Mouse (Mus musculus): Measurements from ENCODE around the gene Cacna1s. TPM values are rescaled to one million over a fixed set of nuclear protein-coding genes. Genes with fewer than 3 reads are reported as not detected.

Gene Cacna1s
- polyA plus RNA-seq, 1 experiment from 2014 or later = 0.19 TPM

GRCm38 (mm10) chr1:136117069-136117468 lies 64.5 kb downstream of the Cacna1s start:
- H3K4me3 ChIP-seq = no peak overlapping the region
- H3K9me3 ChIP-seq = no peaks in the 10 kb centered on the region
- H3K9ac ChIP-seq = no peak overlapping the region
- 72% methylated on average over 9 of the region's 9 CpGs for WGBS
- 0 out of 2 replicates have a peak, but pooled peaks cover 13% of the 10 kb centered on the region for H3K27me3 ChIP-seq (replicated peaks)
- H3K4me2 ChIP-seq = no peak overlapping the region
- no peak overlapping the region for H3K27ac ChIP-seq (replicated peaks)
- H3K4me1 ChIP-seq = peaks cover 7% of the 10 kb centered on the region
- no peak for ATAC-seq (ENCODE audit: extremely low read depth, insufficient number of reproducible peaks, low FRiP score, low TSS enrichment)
- H3K36me3 ChIP-seq = no peaks in the 10 kb centered on the region

- no peaks in the 10 kb centered on the region for H3K36me3 ChIP-seq
- H3K4me1 ChIP-seq = peaks cover 7% of the 10 kb centered on the region
- 0 out of 2 replicates have a peak, but pooled peaks cover 16% of the 10 kb centered on the region for H3K27me3 ChIP-seq (replicated peaks)
- H3K9ac ChIP-seq = no peak overlapping the region
- no peaks in the 10 kb centered on the region for H3K9me3 ChIP-seq
- no peak for ATAC-seq (ENCODE audit: extremely low read depth, insufficient number of reproducible peaks, low FRiP score, low TSS enrichment)
- 55% methylated on average over 8 of the region's 8 CpGs for WGBS
- H3K4me2 ChIP-seq = no peak overlapping the region
- no peak overlapping the region for H3K27ac ChIP-seq (replicated peaks)
- H3K4me3 ChIP-seq = no peak overlapping the region
These were observed 66.3 kb downstream of the Cacna1s start for GRCm38 (mm10) chr1:136118875-136119274.

GRCm38 (mm10) chr1:136119571-136120262 lies 67.2 kb downstream of the Cacna1s start:
- WGBS = 78% methylated on average over 7 of the region's 7 CpGs
- H3K27ac ChIP-seq (replicated peaks) = no peak overlapping the region
- no peak for ATAC-seq (ENCODE audit: extremely low read depth, insufficient number of reproducible peaks, low FRiP score, low TSS enrichment)
- H3K27me3 ChIP-seq (replicated peaks) = 0 out of 2 replicates have a peak, but pooled peaks cover 16% of the 10 kb centered on the region
- no peaks in the 10 kb centered on the region for H3K9me3 ChIP-seq
- H3K4me3 ChIP-seq = no peak overlapping the region
- H3K4me1 ChIP-seq = peaks cover 14% of the 10 kb centered on the region
- no peak overlapping the region for H3K4me2 ChIP-seq
- H3K9ac ChIP-seq = no peak overlapping the region
- no peaks in the 10 kb centered on the region for H3K36me3 ChIP-seq

- Histone ChIP-seq H3K27me3 (replicated peaks) (0 out of 2 replicates have a peak, but pooled peaks cover 14% of the 10 kb centered on the region), H3K4me1 (peaks cover 14% of the 10 kb centered on the region), H3K4me2 (no peak overlapping the region), H3K36me3 (no peaks in the 10 kb centered on the region), H3K4me3 (no peak overlapping the region), H3K9me3 (no peaks in the 10 kb centered on the region), H3K27ac (replicated peaks) (no peak overlapping the region), H3K9ac (no peak overlapping the region)
- ATAC-seq (ENCODE audit: extremely low read depth, insufficient number of reproducible peaks, low FRiP score, low TSS enrichment) = no peak
- WGBS = 23% methylated on average over 1 of the region's 1 CpGs
These were observed 67.7 kb downstream of the Cacna1s start for GRCm38 (mm10) chr1:136120263-136120603.

- H3K4me3 ChIP-seq = no peak overlapping the region
- H3K27me3 ChIP-seq (replicated peaks) = 0 out of 2 replicates have a peak, but pooled peaks cover 14% of the 10 kb centered on the region
- H3K36me3 ChIP-seq = no peaks in the 10 kb centered on the region
- H3K27ac ChIP-seq (replicated peaks) = no peak overlapping the region
- peaks cover 14% of the 10 kb centered on the region for H3K4me1 ChIP-seq
- no peak overlapping the region for H3K4me2 ChIP-seq
- no peak overlapping the region for H3K9ac ChIP-seq
- no peak for ATAC-seq (ENCODE audit: extremely low read depth, insufficient number of reproducible peaks, low FRiP score, low TSS enrichment)
- WGBS = 49% methylated on average over 6 of the region's 6 CpGs
- no peaks in the 10 kb centered on the region for H3K9me3 ChIP-seq
These were observed 68.2 kb downstream of the Cacna1s start for GRCm38 (mm10) chr1:136120785-136121184.

GRCm38 (mm10) chr1:136122030-136122429 lies 69.5 kb downstream of the Cacna1s start:
- 80% methylated on average over 8 of the region's 8 CpGs for WGBS
- Histone ChIP-seq H3K4me2 (no peak overlapping the region), H3K4me3 (no peak overlapping the region), H3K9ac (no peak overlapping the region), H3K27me3 (replicated peaks) (0 out of 2 replicates have a peak, but pooled peaks cover 14% of the 10 kb centered on the region), H3K36me3 (no peaks in the 10 kb centered on the region), H3K9me3 (no peaks in the 10 kb centered on the region), H3K27ac (replicated peaks) (no peak overlapping the region), H3K4me1 (peaks cover 26% of the 10 kb centered on the region)
- ATAC-seq (ENCODE audit: extremely low read depth, insufficient number of reproducible peaks, low FRiP score, low TSS enrichment) = no peak

GRCm38 (mm10) chr1:136126159-136126765 lies 73.7 kb downstream of the Cacna1s start:
- Histone ChIP-seq H3K27ac (replicated peaks) (no peak overlapping the region), H3K4me1 (peaks cover 57% of the 10 kb centered on the region), H3K9me3 (no peaks in the 10 kb centered on the region), H3K36me3 (no peaks in the 10 kb centered on the region), H3K4me3 (no peak overlapping the region), H3K9ac (no peak overlapping the region), H3K27me3 (replicated peaks) (0 out of 2 replicates have a peak, but pooled peaks cover 6% of the 10 kb centered on the region), H3K4me2 (no peak overlapping the region)
- 75% methylated on average over 10 of the region's 10 CpGs for WGBS
- ATAC-seq (ENCODE audit: extremely low read depth, insufficient number of reproducible peaks, low FRiP score, low TSS enrichment) = no peak

- no peak overlapping the region for H3K4me3 ChIP-seq
- no peak for ATAC-seq (ENCODE audit: extremely low read depth, insufficient number of reproducible peaks, low FRiP score, low TSS enrichment)
- peak overlapping the region; percentile 42; the same call in 1 of the 2 replicates for H3K27ac ChIP-seq (replicated peaks)
- H3K36me3 ChIP-seq = no peaks in the 10 kb centered on the region
- H3K9ac ChIP-seq = no peak overlapping the region
- H3K4me2 ChIP-seq = no peak overlapping the region
- H3K4me1 ChIP-seq = peaks cover 62% of the 10 kb centered on the region
- WGBS = 40% methylated on average over 10 of the region's 10 CpGs
- no peaks in the 10 kb centered on the region for H3K9me3 ChIP-seq
- H3K27me3 ChIP-seq (replicated peaks) = 0 out of 2 replicates have a peak, but pooled peaks cover 5% of the 10 kb centered on the region
These were observed 74.3 kb downstream of the Cacna1s start for GRCm38 (mm10) chr1:136126895-136127294.

- WGBS = 31% methylated on average over 3 of the region's 3 CpGs
- Histone ChIP-seq H3K9me3 (no peaks in the 10 kb centered on the region), H3K36me3 (no peaks in the 10 kb centered on the region), H3K9ac (no peak overlapping the region), H3K4me1 (peaks cover 72% of the 10 kb centered on the region), H3K27ac (replicated peaks) (peak overlapping the region; percentile 53), H3K4me2 (no peak overlapping the region), H3K27me3 (replicated peaks) (0 out of 2 replicates have a peak, but pooled peaks cover 7% of the 10 kb centered on the region), H3K4me3 (no peak overlapping the region)
- ATAC-seq (ENCODE audit: extremely low read depth, insufficient number of reproducible peaks, low FRiP score, low TSS enrichment) = no peak
These were observed 75.3 kb downstream of the Cacna1s start for GRCm38 (mm10) chr1:136127856-136128255.

- peaks cover 77% of the 10 kb centered on the region for H3K4me1 ChIP-seq
- no peak for ATAC-seq (ENCODE audit: extremely low read depth, insufficient number of reproducible peaks, low FRiP score, low TSS enrichment)
- no peak overlapping the region for H3K4me2 ChIP-seq
- H3K27ac ChIP-seq (replicated peaks) = peak overlapping the region; percentile 53
- H3K27me3 ChIP-seq (replicated peaks) = 0 out of 2 replicates have a peak, but pooled peaks cover 12% of the 10 kb centered on the region
- no peaks in the 10 kb centered on the region for H3K9me3 ChIP-seq
- no peaks in the 10 kb centered on the region for H3K36me3 ChIP-seq
- H3K4me3 ChIP-seq = no peak overlapping the region
- H3K9ac ChIP-seq = no peak overlapping the region
- WGBS = 42% methylated on average over 5 of the region's 5 CpGs
These were observed 75.9 kb downstream of the Cacna1s start for GRCm38 (mm10) chr1:136128416-136128815.

- no peak for ATAC-seq (ENCODE audit: extremely low read depth, insufficient number of reproducible peaks, low FRiP score, low TSS enrichment)
- Histone ChIP-seq H3K36me3 (no peaks in the 10 kb centered on the region), H3K9ac (peak overlapping the region; percentile 52), H3K9me3 (no peaks in the 10 kb centered on the region), H3K4me1 (peaks cover 83% of the 10 kb centered on the region), H3K27ac (replicated peaks) (0 out of 2 replicates have a peak overlapping the region, but pooled peaks have one; percentile 8), H3K27me3 (replicated peaks) (0 out of 2 replicates have a peak, but pooled peaks cover 12% of the 10 kb centered on the region), H3K4me3 (no peak overlapping the region), H3K4me2 (no peak overlapping the region)
- 41% methylated on average over 4 of the region's 4 CpGs for WGBS
These were observed 76.5 kb downstream of the Cacna1s start for GRCm38 (mm10) chr1:136128944-136129589.
